Mouse (Mus musculus): Measurements from ENCODE around the gene Ctnna2.

Gene Ctnna2

GRCm38 (mm10) chr6:77580926-77581325, 398.6 kb downstream of the Ctnna2 start:
- DNase-seq: no peak

- DNase-seq: no peak
Observed at GRCm38 (mm10) chr6:77578612-77579011, 400.9 kb downstream of the Ctnna2 start.

GRCm38 (mm10) chr6:77577585-77577984, 401.9 kb downstream of the Ctnna2 start:
- DNase-seq: no peak

- peak; percentile 16 for DNase-seq
Observed at GRCm38 (mm10) chr6:77572614-77573013, 406.9 kb downstream of the Ctnna2 start.

- DNase-seq: no peak
Observed at GRCm38 (mm10) chr6:77569851-77570250, 409.6 kb downstream of the Ctnna2 start.

- no peak for DNase-seq
Observed at GRCm38 (mm10) chr6:77556181-77556580, 423.3 kb downstream of the Ctnna2 start.

GRCm38 (mm10) chr6:77537055-77537807, 442.3 kb downstream of the Ctnna2 start:
- no peak for DNase-seq

- DNase-seq: no peak
Observed at GRCm38 (mm10) chr6:77527636-77528035, 451.9 kb downstream of the Ctnna2 start.

GRCm38 (mm10) chr6:77521836-77522235, 457.7 kb downstream of the Ctnna2 start:
- no peak for DNase-seq

GRCm38 (mm10) chr6:77516515-77516914, 463.0 kb downstream of the Ctnna2 start:
- DNase-seq: no peak

- DNase-seq: no peak
Observed at GRCm38 (mm10) chr6:77511805-77512204, 467.7 kb downstream of the Ctnna2 start.

GRCm38 (mm10) chr6:77491721-77492120, 487.8 kb downstream of the Ctnna2 start:
- no peak for DNase-seq

GRCm38 (mm10) chr6:77486658-77487057, 492.8 kb downstream of the Ctnna2 start:
- DNase-seq: no peak

- DNase-seq: no peak
Observed at GRCm38 (mm10) chr6:77482081-77482480, 497.4 kb downstream of the Ctnna2 start.

- DNase-seq: peak; percentile 24
Observed at GRCm38 (mm10) chr6:77475354-77475753, 504.1 kb downstream of the Ctnna2 start.

GRCm38 (mm10) chr6:77473256-77473655, 506.2 kb downstream of the Ctnna2 start:
- DNase-seq: no peak

- DNase-seq: no peak
Observed at GRCm38 (mm10) chr6:77468058-77468457, 511.4 kb downstream of the Ctnna2 start.

- DNase-seq: no peak
Observed at GRCm38 (mm10) chr6:77462737-77463136, 516.8 kb downstream of the Ctnna2 start.

GRCm38 (mm10) chr6:77457919-77458318, 521.6 kb downstream of the Ctnna2 start:
- no peak for DNase-seq

GRCm38 (mm10) chr6:77446861-77447260, 532.6 kb downstream of the Ctnna2 start:
- DNase-seq: no peak

GRCm38 (mm10) chr6:77443906-77444305, 535.6 kb downstream of the Ctnna2 start:
- DNase-seq: no peak

GRCm38 (mm10) chr6:77441051-77441450, 538.4 kb downstream of the Ctnna2 start:
- no peak for DNase-seq

GRCm38 (mm10) chr6:77430381-77430780, 549.1 kb downstream of the Ctnna2 start:
- no peak for DNase-seq

- no peak for DNase-seq
Observed at GRCm38 (mm10) chr6:77425746-77426145, 553.8 kb downstream of the Ctnna2 start.

- DNase-seq: no peak
Observed at GRCm38 (mm10) chr6:77424826-77425225, 554.7 kb downstream of the Ctnna2 start.
